Mouse (Mus musculus) erythroblast, embryonic 14.5 days (primary cell): ENCODE results near the gene Mras.

Experiments used
- GATA1 ChIP-seq: IDR thresholded peaks from 2 replicates; pipeline ENCODE4 v1.6.1; 2012; ENCODE audit warnings: low read length, inconsistent platforms, mixed read lengths
- TAL1 ChIP-seq: IDR thresholded peaks from 3 replicates; pipeline ENCODE4 v1.6.1; 2012; ENCODE audit warnings: low read length, inconsistent platforms, mixed read lengths

DNA sequence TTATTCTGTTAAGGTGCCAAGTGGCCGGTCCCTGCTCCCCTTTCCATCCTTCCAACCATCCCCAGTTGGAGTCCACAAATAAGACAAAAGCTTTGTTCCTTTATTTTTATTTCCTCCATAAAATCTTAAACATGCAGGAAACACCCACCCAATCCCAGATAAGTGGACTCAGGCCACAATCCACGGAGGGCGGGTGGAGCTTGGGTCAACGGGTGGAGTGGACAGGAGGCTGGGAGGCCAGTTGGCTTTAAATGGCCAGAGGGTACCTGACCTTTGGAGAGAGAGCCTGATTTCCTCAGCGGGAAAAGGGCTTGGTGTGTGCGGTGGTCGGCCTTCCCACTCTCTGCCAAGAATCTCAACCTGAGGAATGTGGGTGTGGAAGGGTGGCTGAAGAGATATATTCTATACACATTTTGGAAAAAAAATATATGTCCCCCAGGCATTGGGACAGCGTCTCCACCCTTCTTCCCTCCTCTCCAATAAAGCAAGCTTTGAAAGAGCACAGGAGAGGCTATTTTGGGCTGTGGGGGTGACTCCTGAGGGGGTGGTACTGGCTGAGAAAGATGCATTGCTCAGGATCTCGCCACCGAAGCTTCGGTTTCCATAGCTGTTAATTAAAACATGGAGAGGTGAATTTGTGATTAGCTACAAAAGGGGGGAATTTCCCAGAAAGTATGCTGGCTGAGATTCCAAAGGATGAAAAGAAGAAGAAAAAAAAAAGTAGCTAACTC is 8.4 kb downstream of the Mras start:
- no peak for TF ChIP-seq GATA1
- TF ChIP-seq TAL1, result no peak
